Mouse (Mus musculus) forebrain, embryonic 15.5 days (tissue): ENCODE results near the gene Hes3. TPM values are rescaled to one million over a fixed set of nuclear protein-coding genes. Genes with fewer than 3 reads are reported as not detected.

Experiments used
- ATAC-seq: fragments of 200-750 bp; cut with Nextera tagmentation; replicated peaks from 2 replicates; pipeline ENCODE4 v1.8.0; 2017; ENCODE audit warnings: mild to moderate bottlenecking, moderate TSS enrichment, moderate library complexity
- H3K27ac ChIP-seq: fragments of 300-500 bp; sonication (generic); replicated peaks from 2 replicates; pipeline ENCODE4 v1.5.1; 2015; ENCODE audit warnings: mild to moderate bottlenecking, inconsistent platforms
- H3K27me3 ChIP-seq: fragments of 300-500 bp; sonication (generic); 2 replicates; pipeline ENCODE4 v1.6.1; 2015; ENCODE audit warnings: inconsistent platforms
- H3K36me3 ChIP-seq: fragments of 300-500 bp; sonication (generic); 2 replicates; pipeline ENCODE4 v1.6.1; 2015; ENCODE audit warnings: mild to moderate bottlenecking, inconsistent platforms
- H3K4me1 ChIP-seq: fragments of 300-500 bp; sonication (generic); 2 replicates; pipeline ENCODE4 v1.6.1; 2015; ENCODE audit warnings: inconsistent platforms
- H3K4me2 ChIP-seq: fragments of 300-500 bp; sonication (generic); replicated peaks from 2 replicates; pipeline ENCODE4 v1.6.1; 2015; ENCODE audit warnings: mild to moderate bottlenecking, inconsistent platforms
- H3K4me3 ChIP-seq: fragments of 300-500 bp; sonication (generic); 2 replicates; pipeline ENCODE4 v1.5.1; 2015; ENCODE audit warnings: mild to moderate bottlenecking, inconsistent platforms
- H3K9ac ChIP-seq: fragments of 300-500 bp; sonication (generic); replicated peaks from 2 replicates; pipeline ENCODE4 v1.6.1; 2015; ENCODE audit warnings: mild to moderate bottlenecking, inconsistent platforms
- H3K9me3 ChIP-seq: fragments of 300-500 bp; sonication (generic); 2 replicates; pipeline ENCODE4 v1.6.1; 2016; ENCODE audit warnings: inconsistent platforms
- WGBS: fragments of 180-500 bp; shearing (Covaris S2); methylation state at CpG from one replicate; pipeline ENCODE4 v1.1.7; 2015; ENCODE audit warnings: mixed read lengths; 5-methylcytosine and 5-hydroxymethylcytosine counted together
- polyA plus RNA-seq: library from polyadenylated mRNA; unstranded; fragments of >200 nt; fragmentation: Nextera tagmentation; extraction: Ambion mirVana; gene quantifications from 2 replicates; pipeline ENCODE4 v1.2.1, GENCODE M21; 2015

The Hes3 gene
- 0.09 and 0.13 TPM in 2 replicates for polyA plus RNA-seq

DNA sequence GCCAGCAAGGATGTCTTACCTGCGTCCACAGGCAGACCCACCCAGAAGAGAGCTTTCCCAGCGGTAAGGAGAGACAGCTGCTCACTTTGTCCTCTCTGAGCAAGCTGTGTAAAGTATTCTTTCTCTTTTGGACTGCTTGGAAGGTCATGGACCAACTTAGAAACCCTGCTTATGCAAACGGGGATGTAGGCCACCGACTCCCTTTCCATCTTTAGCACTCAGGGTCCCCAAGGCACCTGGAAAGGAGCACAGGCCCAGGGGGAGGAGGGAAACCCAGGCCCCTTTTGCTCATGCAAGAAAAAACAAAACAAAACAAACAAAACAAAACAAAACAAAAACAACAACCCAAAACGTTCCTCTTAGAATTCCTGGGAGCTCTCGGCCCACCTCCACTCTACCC is at the start of gene Hes3:
Gene Hes3 (minus strand): TSS at position 101 of the 400 bp plus-strand sequence.
- Histone ChIP-seq H3K27me3 (peaks cover 84% of the 10 kb centered on the region), H3K4me2 (peak within 1 kb of the TSS; percentile 58), H3K27ac (no peak within 1 kb of the TSS), H3K4me1 (peaks cover 36% of the 10 kb centered on the region), H3K9ac (peak within 1 kb of the TSS; percentile 41; the same call in 1 of the 2 replicates), H3K9me3 (no peaks in the 10 kb centered on the region), H3K4me3 (peak within 1 kb of the TSS; percentile 36), H3K36me3 (no peaks in the 10 kb centered on the region)
- WGBS: 11% methylated on average over 6 of the region's 6 CpGs
- ATAC-seq: no peak

DNA sequence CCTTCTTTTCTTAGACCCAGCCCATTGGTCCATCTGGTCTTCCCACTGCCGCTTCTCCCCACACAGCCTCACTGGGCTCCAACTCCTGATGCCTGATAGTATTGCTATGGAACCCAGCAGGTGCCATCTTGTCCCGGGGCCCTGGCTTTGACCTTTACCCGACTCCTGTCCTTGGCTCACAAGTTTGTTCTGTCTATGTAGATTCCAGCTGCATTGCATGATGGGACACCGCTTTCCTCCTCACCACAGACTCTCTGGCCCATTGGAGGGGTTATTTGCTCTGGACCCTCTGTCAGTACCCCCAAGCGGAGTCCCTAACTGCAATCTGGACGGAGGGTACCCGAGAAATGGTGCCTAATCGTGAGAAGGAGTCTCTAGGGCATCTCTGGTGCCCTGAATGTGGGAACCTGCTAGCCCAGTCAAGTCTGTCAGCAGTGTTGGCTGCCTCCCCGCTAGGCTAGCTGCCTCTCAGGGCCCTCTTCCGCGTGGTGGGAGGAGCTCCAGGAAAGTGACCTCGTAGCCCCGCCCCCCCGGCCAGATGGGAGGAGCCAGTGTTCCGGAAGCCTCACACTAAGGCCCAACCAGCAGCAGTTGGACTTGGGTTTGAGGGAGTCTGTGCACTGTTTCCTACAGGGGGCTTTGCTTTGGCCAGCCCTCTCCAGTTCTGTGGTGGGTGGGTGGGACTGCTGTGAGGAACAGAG is 49.3 kb upstream of the Hes3 start:
- H3K36me3 ChIP-seq: 0 out of 2 replicates have a peak, but pooled peaks cover under 1% of the 10 kb centered on the region

DNA sequence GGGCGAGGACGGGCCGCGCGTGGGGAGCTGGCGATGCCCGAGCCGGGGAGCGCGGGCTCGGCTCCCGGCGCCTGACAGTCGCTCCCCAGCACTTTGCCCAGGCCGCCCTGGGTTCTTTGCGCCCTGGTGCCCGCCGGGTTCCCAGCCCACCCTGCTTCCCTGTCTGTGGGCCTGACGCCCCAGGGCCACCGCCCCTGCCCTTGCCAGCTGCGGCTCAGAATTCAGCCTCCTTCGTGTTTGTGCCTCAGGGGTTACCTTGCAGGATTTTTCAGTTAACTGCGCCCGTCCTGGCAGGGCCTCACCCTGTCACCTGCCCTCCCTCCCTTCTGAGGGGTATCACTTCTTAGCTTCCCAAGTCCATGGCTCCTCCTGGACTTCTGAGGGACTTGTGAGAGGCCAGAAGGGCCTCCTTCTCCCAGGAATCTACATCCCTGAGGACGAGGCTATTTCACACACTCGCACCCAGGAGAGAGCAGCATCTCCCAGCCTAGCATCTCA is 47.9 kb upstream of the Hes3 start:
- H3K9me3 ChIP-seq: no peaks in the 10 kb centered on the region
- H3K4me3 ChIP-seq: peak overlapping the region; percentile 51
- peak overlapping the region; percentile 82 for H3K9ac ChIP-seq
- H3K27me3 ChIP-seq: peaks cover 7% of the 10 kb centered on the region; the same call in 1 of the 2 replicates
- peak overlapping the region; percentile 65 for H3K4me2 ChIP-seq
- WGBS: 2% methylated on average over 25 of the region's 26 CpGs
- peak overlapping the region; percentile 38 for H3K27ac ChIP-seq
- ATAC-seq: peak; percentile 32; the same call in 1 of the 2 replicates
- peaks cover 12% of the 10 kb centered on the region; the same call in 1 of the 2 replicates for H3K36me3 ChIP-seq
- H3K4me1 ChIP-seq: peaks cover 24% of the 10 kb centered on the region

More for the DNA sequence above, 49.3 kb upstream of the Hes3 start:
- no peak for ATAC-seq
- Histone ChIP-seq H3K4me3 (no peak overlapping the region; the same call in 1 of the 2 replicates), H3K27me3 (peaks cover 7% of the 10 kb centered on the region; the same call in 1 of the 2 replicates), H3K9ac (no peak overlapping the region), H3K4me2 (peak overlapping the region; percentile 65), H3K9me3 (no peaks in the 10 kb centered on the region), H3K4me1 (peaks cover 27% of the 10 kb centered on the region), H3K27ac (no peak overlapping the region)
- WGBS: 38% methylated on average over 15 of the region's 15 CpGs

DNA sequence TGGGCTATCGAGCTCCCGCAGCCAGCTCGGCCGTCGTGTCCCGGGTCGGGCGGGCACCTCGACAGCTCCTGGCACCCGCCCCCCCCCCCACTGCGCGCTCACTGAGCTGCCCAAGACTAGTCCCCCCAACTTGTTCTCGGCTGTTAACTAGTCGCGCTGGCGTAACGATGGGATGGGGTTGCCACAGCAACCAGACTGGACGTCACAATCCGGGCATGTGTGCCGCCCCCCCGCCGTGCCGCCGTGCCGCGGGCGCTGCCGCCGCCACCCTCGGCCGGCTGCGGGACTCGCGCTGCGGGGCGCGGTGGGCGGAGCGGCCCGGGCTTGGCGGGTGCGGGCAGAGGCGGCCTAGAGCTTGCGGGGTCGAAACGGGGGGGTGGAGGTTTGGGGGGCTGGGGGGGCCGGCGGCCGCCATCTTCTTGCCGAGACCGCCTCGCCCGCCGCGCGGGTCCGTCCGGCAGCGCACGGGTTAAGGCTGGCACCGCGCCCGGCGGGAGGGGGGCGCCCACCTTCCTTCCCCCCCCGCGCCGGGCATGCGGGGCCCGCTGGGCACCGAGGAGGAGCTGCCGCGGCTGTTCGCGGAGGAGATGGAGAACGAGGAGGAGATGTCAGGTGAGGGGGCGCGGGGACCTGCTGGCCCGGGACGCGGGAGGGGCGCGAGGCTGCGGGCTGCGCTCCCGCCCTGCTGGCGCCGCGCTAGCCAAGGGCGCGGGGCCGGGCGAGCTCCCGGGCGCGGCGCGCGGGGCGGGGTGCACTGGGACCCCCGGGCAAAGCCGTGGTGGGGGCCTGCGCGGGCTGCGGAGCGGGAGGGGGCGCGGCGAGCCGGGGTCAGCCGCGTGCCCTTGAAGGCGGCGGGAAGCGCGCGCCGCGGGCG is 47.2 kb upstream of the Hes3 start, which contains the start of gene Chd5:
Gene Chd5 (plus strand): TSS at position 233 of the 874 bp plus-strand sequence.
- peak within 1 kb of the TSS; percentile 38 for H3K27ac ChIP-seq
- H3K4me1 ChIP-seq: peaks cover 24% of the 10 kb centered on the region
- peaks cover 7% of the 10 kb centered on the region; the same call in 1 of the 2 replicates for H3K27me3 ChIP-seq
- peaks cover 19% of the 10 kb centered on the region for H3K36me3 ChIP-seq
- peak within 1 kb of the TSS; percentile 82 for H3K9ac ChIP-seq
- ATAC-seq: peak; percentile 53
- WGBS: under 1% methylated on average over 103 of the region's 120 CpGs
- peak within 1 kb of the TSS; percentile 51 for H3K4me3 ChIP-seq
- no peaks in the 10 kb centered on the region for H3K9me3 ChIP-seq
- peak within 1 kb of the TSS; percentile 65 for H3K4me2 ChIP-seq

DNA sequence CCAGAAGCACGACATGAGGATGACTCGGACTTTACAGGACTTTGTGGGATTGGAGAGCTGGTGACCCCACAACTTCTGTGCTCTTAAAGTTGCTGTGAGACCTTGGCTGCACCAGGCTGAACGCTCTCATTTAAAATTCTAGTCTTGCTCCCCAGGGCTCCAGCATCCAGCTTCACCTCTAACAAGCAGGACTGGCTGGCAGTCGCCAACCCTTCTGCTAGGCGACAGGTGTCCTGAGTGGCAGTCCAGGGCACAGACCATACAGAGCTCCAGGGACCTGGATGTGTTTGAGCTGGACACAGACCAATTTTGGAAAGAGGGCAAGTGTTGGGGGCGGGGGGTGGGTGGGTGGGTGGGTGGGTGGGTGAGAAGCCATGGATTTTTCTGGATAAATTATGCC is 46.3 kb upstream of the Hes3 start:
- Histone ChIP-seq H3K27ac (no peak overlapping the region), H3K4me1 (peaks cover 24% of the 10 kb centered on the region), H3K9me3 (no peaks in the 10 kb centered on the region), H3K4me2 (no peak overlapping the region), H3K9ac (no peak overlapping the region), H3K27me3 (peaks cover 7% of the 10 kb centered on the region; the same call in 1 of the 2 replicates), H3K4me3 (no peak overlapping the region), H3K36me3 (peaks cover 27% of the 10 kb centered on the region)
- whole genome bisulfite sequencing: 19% methylated on average over 6 of the region's 6 CpGs
- ATAC-seq: no peak

DNA sequence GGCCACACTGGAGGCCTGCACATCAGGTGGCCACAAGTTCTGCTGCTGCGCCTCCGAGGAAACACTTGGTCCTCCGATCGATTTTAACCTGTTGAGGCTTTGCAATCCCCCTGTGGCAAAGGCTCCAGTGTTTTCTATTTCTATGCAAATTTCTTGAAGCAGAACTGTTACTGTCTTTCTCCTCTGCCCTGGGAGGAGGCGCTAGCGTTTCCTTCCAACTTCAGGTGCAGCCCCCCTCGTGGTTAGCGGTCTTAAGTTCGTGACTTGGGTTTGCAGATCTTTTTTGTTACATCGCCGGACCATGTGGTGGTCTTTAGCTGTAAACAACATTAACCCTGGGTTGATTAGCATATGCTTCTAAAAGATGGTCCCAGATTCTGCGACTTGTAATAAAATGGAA is 42.1 kb upstream of the Hes3 start:
- 91% methylated on average over 12 of the region's 12 CpGs for WGBS
- no peak overlapping the region for H3K4me3 ChIP-seq
- H3K27me3 ChIP-seq: no peaks in the 10 kb centered on the region
- no peak for ATAC-seq
- H3K4me2 ChIP-seq: no peak overlapping the region
- peaks cover 67% of the 10 kb centered on the region for H3K36me3 ChIP-seq
- H3K9ac ChIP-seq: no peak overlapping the region
- no peaks in the 10 kb centered on the region for H3K9me3 ChIP-seq
- peaks cover 4% of the 10 kb centered on the region; the same call in 1 of the 2 replicates for H3K4me1 ChIP-seq
- no peak overlapping the region for H3K27ac ChIP-seq

DNA sequence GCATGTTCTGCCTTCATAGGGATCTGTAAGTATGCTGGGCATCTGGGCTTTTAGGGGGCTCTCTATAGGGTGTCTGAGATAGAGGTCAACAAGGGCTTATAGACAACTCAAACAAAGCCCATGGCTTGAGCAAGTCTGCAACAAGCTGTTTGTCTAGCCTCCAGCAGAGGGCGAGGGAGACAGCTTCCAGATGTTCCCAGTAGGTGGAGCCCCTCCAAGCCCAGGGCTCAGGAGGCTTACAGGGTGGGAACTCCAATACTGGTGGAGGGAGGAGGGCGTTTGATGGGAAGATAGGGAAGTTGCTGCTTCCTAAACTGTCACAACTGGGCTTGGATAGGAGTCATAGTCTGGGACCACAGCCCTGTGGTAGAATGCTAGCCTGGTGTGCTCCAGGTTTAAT is 41.5 kb upstream of the Hes3 start:
- no peaks in the 10 kb centered on the region for H3K27me3 ChIP-seq
- WGBS: 36% methylated on average over 2 of the region's 2 CpGs
- no peak overlapping the region for H3K4me2 ChIP-seq
- no peaks in the 10 kb centered on the region for H3K4me1 ChIP-seq
- ATAC-seq: peak; percentile 60; the same call in 1 of the 2 replicates
- no peaks in the 10 kb centered on the region for H3K9me3 ChIP-seq
- H3K36me3 ChIP-seq: peaks cover 67% of the 10 kb centered on the region
- no peak overlapping the region for H3K27ac ChIP-seq
- H3K9ac ChIP-seq: no peak overlapping the region
- no peak overlapping the region for H3K4me3 ChIP-seq

DNA sequence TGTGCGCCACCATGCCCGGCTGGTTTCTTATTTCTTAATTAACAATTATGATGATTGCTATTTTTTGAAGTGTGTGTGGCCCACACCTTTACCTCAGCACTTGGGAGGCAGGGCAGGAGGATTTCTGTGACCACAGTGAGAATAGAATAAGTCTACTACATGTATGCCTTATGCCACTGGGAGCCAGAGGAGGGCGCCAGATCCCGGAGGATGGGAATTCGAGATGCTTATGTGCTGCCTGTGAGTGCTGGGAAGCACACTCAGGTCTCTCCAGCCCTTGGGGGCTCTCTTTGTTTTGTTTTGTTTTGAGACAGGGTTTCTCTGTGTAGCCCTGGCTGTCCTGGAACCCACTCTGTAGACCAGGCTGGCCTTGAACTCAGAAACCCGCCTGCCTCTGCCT is 37.2 kb upstream of the Hes3 start:
- Histone ChIP-seq H3K4me3 (no peak overlapping the region), H3K27me3 (no peaks in the 10 kb centered on the region), H3K27ac (no peak overlapping the region), H3K9ac (no peak overlapping the region), H3K36me3 (peaks cover 49% of the 10 kb centered on the region), H3K9me3 (no peaks in the 10 kb centered on the region), H3K4me2 (no peak overlapping the region), H3K4me1 (peaks cover 15% of the 10 kb centered on the region)
- 80% methylated on average over 6 of the region's 6 CpGs for WGBS
- no peak for ATAC-seq

DNA sequence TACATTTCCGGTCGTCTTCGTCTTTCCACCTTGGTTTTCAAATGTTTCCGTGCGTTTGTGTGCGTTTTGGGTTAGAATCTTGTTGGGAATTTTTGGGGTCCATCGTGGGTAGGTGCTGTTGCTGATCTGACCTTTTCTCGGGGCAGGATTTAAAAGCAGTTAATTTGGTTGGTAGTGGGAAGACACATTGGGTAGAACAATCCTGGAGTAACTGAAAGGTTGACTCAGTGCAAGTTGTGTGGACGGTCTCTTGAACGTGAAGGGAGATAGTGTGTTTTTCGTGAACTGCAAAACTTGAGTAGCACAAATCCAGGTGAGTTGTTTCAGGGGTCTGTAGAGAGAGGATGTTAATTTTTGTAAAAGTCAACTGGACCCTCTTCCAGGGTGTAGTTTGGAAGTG is 35.1 kb upstream of the Hes3 start:
- no peaks in the 10 kb centered on the region for H3K9me3 ChIP-seq
- ATAC-seq: no peak
- H3K36me3 ChIP-seq: peaks cover 28% of the 10 kb centered on the region
- H3K27me3 ChIP-seq: no peaks in the 10 kb centered on the region
- peak overlapping the region; percentile 76 for H3K4me2 ChIP-seq
- 1% methylated on average over 11 of the region's 11 CpGs for WGBS
- H3K4me3 ChIP-seq: peak overlapping the region; percentile 91
- H3K4me1 ChIP-seq: peaks cover 15% of the 10 kb centered on the region
- H3K9ac ChIP-seq: peak overlapping the region; percentile 93
- H3K27ac ChIP-seq: no peak overlapping the region

DNA sequence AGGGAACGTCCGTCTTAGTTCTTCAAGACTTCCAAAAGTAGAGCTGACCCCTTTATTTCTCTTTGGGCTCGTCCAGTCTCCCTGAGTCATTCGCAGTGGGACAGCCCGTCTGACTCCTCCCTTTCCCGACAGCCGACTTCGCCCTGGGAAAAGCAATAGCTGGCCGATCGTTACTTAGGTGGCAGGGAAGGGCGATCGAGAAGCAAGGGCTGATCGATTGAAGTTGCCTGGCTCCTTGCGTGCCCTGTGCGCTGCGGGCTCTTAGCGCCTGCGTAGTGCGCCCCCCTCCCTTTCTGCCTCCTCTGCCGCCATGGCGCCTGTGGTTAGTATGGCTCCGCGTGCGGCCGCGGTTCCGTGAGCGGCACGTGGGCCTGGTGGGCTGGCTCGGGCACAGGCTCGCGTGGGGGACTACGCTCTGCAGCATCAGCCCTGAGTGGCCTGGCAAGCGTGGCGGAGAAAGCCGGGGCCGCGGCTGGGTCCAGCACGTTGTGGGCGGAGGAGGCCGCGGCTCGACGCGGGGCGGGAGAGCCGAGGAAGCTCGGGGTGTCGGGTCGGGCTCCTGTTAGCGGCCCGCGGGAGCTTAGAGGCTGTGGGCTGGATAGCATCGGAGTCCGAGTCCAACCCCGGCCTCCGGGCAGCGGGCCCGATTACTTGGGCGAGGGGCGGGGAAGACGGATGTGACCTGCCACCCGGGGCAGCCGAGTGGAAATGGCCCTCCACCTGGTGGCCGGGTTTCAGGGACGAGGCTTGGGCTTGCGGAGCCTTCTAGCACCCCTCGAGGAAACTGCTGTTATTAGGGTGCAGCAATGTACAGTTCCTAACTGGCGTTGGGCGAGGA is 34.3 kb upstream of the Hes3 start, which contains the start of gene Rpl22:
Gene Rpl22 (plus strand): TSS at position 169 of the 838 bp plus-strand sequence.
- H3K9me3 ChIP-seq: no peaks in the 10 kb centered on the region
- H3K27me3 ChIP-seq: no peaks in the 10 kb centered on the region
- H3K4me3 ChIP-seq: peak within 1 kb of the TSS; percentile 91
- peaks cover 15% of the 10 kb centered on the region for H3K4me1 ChIP-seq
- H3K4me2 ChIP-seq: peak within 1 kb of the TSS; percentile 76
- peaks cover 23% of the 10 kb centered on the region for H3K36me3 ChIP-seq
- H3K27ac ChIP-seq: peak within 1 kb of the TSS; percentile 75
- peak within 1 kb of the TSS; percentile 93 for H3K9ac ChIP-seq
- ATAC-seq: peak; percentile 97
- WGBS: under 1% methylated on average over 70 of the region's 70 CpGs
